Mouse (Mus musculus): Measurements from ENCODE around the gene Ckap4.

- TF ChIP-seq EP300 (optimal IDR thresholded peaks at IDR 0.05) (no peak), CTCF (IDR thresholded peaks at IDR 0.05; ENCODE audit: low read depth) (no peak)
Measured at GRCm38 (mm10) chr10:84496805-84497204, 37.1 kb downstream of the Ckap4 start.
